Mouse (Mus musculus) splenic B cell, adult 2 months (primary cell): ENCODE measurements around the gene Xrcc1.
"Not testable (repeated sequence)": the region's sequence is repeated elsewhere in the genome, so short reads cannot be mapped to it uniquely, and the experiment has no call there.

Experiments used
- DNase-seq: peaks from one replicate; pipeline ENCODE4 v3.0.0-alpha.2; 2011; ENCODE audit warnings: low read depth, low spot score
- H3K27me3 ChIP-seq: 2 replicates; pipeline ENCODE4 v1.6.1; 2012; ENCODE audit warnings: mild to moderate bottlenecking, low read length, moderate library complexity, mixed read lengths; ENCODE audit not compliant: control insufficient read depth, poor library complexity, insufficient read depth, severe bottlenecking
- H3K36me3 ChIP-seq: 2 replicates; pipeline ENCODE4 v1.6.1; 2012; ENCODE audit warnings: mild to moderate bottlenecking, low read length, moderate library complexity, mixed read lengths; ENCODE audit not compliant: control insufficient read depth, poor library complexity, insufficient read depth, severe bottlenecking

The Xrcc1 gene

DNA sequence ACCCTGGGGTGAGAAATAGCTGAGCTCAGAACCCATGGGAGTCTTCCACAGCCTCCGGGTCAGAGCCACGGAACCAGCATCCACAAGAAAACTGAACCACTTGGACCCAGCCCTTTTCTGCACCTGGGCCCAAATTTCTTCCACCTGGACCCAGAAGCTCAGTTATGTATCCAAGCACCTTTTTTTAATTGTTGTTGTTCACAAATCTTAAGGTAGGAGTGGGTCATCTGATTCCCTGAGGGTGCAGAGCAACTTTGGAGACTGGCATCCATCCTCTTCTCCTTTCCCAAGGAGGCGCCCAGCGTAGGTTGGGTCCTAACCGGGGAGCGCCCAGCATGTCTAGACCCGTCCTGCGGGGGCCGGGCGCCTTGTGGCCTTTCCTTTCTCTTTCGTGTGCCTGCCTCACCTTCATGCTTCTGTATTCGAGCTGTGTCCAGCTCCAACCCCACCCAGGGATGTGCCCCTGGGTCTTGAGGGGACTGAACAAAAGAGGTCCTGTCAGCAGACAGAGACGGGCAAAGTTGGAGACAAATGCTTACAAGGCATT is at the start of gene Xrcc1, which contains the start of gene Pinlyp:
TSS of gene Xrcc1 (plus strand) at position 222 of the 547 bp plus-strand sequence.
TSS of gene Pinlyp (minus strand) at position 51 of the 547 bp plus-strand sequence.
- Histone ChIP-seq H3K36me3 (no peaks in the 10 kb centered on the region; the same call in 1 of the 2 replicates), H3K27me3 (no peaks in the 10 kb centered on the region)
- DNase-seq = no peak

DNA sequence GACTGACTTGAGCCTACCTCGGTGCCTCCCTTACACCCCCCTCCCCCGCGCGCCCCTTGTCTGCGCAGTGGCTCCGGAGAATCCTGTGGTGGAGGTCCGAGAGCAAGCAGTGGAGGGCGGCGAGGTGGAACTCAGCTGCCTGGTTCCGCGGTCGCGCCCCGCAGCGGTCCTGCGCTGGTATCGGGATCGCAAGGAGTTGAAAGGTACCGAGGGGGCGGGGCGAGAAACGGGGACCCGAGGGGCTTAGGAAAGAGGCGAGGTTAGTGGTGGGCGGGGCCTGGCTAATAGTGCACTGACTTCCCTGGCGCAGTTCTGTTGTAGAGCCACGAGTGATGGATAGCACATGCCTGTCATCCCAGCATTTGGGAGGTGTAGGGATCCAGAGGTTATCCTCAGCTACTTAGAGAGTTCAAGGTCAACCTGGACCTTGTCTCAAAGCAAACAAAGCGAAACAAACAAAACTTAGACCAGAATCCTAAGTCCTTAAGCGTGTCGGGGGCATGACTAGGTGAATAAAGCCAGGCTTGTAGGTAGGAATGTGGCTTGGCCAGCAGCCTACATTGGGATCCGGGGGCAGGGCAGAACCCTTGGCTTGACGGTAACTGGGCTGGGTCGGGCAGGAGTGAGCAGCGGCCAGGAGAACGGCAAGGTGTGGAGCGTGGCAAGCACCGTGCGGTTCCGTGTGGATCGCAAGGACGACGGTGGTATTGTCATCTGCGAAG is 46.1 kb upstream of the Xrcc1 start:
- no peaks in the 10 kb centered on the region for H3K36me3 ChIP-seq
- peaks cover 2% of the 10 kb centered on the region; the same call in 1 of the 2 replicates for H3K27me3 ChIP-seq
- peak; percentile 42 for DNase-seq

DNA sequence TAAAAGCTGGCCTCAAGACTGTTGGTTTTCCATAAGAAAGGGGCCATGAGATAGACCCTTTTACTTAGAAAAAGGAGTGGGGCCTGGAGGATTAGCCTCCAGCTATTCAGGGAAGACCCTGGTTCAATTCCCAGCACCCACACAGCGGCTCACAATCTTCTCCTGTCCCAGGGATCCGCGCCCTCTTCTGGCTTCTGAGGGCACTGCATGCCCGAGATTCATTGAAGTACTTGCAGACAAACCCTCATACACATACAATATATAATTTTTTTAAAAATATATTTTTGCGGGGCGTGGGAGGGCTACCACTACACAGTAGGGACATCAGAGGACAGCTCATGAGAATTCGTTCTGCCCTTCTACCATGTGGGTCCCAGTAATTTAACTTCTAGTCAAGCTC is 45.2 kb upstream of the Xrcc1 start:
- peak; percentile 61 for DNase-seq

DNA sequence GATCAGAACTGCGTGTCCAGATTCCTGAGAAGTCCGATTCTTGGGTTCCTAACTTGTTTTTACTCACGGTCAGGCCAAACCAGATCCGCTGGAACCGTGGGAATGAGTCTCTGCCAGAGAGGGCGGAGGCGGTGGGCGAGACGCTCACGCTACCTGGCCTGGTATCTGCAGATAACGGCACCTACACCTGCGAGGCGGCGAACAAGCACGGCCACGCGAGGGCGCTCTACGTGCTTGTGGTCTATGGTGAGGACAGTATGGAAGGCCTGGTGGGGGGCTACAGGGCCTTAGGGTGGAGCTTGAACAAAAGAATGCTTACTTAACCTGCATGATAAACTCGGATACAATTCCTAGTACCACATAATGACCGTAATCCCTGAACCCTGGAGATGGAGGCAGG is 44.6 kb upstream of the Xrcc1 start:
- Histone ChIP-seq H3K27me3 (peaks cover 2% of the 10 kb centered on the region; the same call in 1 of the 2 replicates), H3K36me3 (no peaks in the 10 kb centered on the region)
- peak; percentile 43 for DNase-seq

More for the DNA sequence above, 45.2 kb upstream of the Xrcc1 start:
- peaks cover 2% of the 10 kb centered on the region; the same call in 1 of the 2 replicates for H3K27me3 ChIP-seq
- no peaks in the 10 kb centered on the region for H3K36me3 ChIP-seq

DNA sequence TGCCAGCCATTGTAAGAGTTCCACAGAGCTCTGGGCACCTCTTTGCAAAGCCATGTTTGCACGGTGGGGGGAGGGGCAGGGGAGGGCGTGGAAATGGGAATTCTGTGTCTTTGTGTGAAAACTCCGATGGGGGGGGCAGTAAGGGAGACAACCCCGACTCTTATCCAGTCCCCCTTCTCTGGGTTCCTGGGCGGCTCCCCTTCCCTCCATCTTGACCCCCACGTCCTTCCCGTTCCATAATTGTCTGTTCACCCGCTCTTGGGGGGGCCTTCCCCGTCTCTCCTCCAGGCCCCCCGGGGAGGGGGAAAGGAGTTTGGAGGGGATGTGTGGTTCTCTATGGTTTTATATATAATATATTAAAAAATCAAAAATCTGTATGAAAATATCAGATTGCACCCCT is 42.1 kb upstream of the Xrcc1 start:
- H3K27me3 ChIP-seq = peaks cover 2% of the 10 kb centered on the region; the same call in 1 of the 2 replicates
- no peaks in the 10 kb centered on the region for H3K36me3 ChIP-seq
- no peak for DNase-seq

DNA sequence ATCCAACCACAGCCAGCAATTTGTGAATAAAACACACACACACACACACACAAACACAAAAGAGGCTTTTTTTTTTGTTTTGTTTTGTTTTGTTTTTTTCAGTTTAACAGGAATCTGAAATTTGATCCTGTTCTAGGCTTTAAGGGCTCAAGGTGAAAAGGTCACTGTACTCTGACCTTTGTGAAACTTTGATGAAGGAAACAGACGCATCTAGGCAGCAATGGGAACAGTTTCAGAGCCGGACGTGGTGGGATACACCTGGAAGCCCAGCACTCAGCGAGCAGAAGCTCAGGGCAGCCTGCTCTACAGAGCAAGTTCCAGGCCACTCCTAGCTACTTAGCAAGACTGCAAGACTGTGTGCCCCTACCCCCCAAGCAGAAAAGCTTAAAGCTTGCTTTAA is 41.2 kb upstream of the Xrcc1 start:
- H3K27me3 ChIP-seq = peaks cover 2% of the 10 kb centered on the region; the same call in 1 of the 2 replicates
- H3K36me3 ChIP-seq = no peaks in the 10 kb centered on the region
- no peak for DNase-seq

DNA sequence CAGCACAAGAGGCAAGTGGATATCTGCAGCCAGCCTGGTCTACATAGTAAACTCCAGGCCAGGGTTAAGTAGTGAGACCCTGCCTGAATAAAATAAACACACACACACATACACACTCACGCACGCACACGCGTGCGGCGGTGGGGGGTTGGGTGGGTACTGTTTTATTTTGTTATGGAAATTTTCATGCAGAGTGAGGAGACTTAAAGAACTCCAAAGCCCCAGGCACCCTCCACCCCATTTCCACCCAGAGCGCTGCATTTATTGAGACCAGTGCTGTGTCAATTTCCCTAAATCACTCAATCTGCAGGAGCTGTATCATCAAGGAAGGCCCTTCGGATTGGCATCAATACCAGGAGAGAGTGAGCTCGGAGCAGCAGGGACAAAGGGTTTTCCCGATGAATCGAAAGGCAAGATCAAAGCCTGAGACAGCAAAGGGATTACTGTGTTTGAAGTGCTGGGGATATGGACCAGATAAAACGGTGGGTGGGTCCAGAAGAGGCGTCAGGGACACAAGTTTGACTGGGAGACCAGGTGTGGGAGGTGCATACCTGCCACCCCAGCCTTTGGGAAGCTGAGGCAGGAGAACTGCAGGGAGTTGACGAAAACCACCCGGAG is 40.5 kb upstream of the Xrcc1 start:
- Histone ChIP-seq H3K36me3 (no peaks in the 10 kb centered on the region), H3K27me3 (peaks cover 2% of the 10 kb centered on the region; the same call in 1 of the 2 replicates)
- no peak for DNase-seq

DNA sequence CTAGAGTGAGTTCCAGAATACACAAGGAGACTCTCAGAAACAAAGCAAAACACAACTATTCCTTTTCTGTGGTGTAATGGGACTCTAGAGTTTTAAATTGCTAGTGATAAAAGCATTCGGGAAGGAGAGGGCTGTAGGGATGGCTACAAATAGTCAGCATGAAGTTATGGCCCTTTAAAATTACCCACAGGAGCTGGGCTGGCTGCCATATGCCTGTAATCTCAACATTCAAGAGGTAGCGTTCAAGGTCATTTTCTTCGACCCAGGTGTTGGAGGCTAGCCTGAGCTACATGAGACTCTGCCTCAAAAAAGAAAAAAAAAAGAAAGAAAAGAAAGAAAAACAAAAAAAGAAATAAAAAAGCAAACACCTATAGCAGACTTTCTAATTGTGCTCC is 40.0 kb upstream of the Xrcc1 start:
- Histone ChIP-seq H3K36me3 (no peaks in the 10 kb centered on the region), H3K27me3 (peaks cover 2% of the 10 kb centered on the region; the same call in 1 of the 2 replicates)
- DNase-seq = no peak

DNA sequence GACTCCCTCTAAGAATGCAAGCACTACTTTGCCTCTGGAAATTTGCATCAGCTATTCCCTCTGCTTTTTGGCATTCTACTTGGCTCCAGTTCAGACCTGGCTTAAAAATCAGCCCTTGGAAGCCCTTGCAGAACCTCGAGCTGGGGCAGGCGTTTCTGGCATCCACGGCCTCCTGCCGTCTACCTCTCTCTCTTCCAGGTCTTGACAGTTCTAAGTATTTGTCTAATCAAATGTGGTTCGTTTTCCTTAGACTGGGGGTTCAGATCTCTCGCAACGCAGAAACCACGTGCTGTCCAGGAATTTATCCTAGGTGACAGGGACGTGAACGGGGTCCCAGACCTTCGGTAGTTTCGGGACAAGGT is 39.6 kb upstream of the Xrcc1 start:
- Histone ChIP-seq H3K36me3 (no peaks in the 10 kb centered on the region), H3K27me3 (peaks cover 2% of the 10 kb centered on the region; the same call in 1 of the 2 replicates)
- no peak for DNase-seq

DNA sequence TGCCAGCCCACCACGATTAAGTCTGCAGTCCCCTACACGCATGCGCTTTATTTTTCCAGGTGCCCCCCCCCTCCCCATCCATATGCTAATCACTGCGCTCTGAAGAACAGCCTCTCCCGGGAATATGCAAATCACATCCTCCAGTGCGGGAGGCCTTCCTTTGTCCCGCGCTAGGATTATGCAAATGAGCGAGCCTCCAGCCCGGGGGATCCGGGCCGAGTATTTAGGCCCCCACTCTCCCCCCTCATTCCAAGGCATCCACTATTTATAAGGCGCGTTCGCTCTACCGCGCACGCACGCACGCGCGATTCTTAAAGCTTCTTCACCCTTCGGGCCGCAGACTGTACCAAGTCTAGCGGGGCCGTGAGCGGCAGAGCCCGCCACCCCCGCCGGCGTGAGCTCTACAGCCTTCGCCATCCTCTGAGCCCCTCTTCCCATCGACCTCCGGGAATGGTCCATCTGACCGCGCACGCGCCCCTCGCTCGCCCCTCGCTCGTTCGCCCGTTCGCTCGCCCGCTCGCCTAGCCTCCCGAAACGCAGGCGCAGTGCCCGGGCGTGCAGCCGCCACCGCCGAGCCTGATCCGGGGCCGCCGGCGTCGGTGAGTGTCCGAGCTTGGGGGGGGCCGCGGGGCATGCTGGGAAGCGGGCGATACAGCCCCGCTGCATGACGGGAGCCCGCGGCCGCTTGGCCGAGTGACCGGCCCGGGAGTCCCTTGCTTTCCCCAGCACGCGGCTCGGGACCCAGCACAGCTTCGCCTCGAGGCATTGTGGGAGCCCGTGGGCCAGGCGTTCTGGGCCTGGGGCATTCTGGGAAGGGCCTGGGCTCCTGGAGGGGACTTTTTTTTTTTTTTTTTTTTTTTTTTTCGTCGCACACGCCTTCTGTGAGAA is 39.0 kb upstream of the Xrcc1 start, which contains the start of gene Zfp428:
TSS of gene Zfp428 (plus strand) at position 169 of the 888 bp plus-strand sequence.
- H3K27me3 ChIP-seq = peaks cover 2% of the 10 kb centered on the region; the same call in 1 of the 2 replicates
- DNase-seq = peak; percentile 63
- H3K36me3 ChIP-seq = no peaks in the 10 kb centered on the region

DNA sequence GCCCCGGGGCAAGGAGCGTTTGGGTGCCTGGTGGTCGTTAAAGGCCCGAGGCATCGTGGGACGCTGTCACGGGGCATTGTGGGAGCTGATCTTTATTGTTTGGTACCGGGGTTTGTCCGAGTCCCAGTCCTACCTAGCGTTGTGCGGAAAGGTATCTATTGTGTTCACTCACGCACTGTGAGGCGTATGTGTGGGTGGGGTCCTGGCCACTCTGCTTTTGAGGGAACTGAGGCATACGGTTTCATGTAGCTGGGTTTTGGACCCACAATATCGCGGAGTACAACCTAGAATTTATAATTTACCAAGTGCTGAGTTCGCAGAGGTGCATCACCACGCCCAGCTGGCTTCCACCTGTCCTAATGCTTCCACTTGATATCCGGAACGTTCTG is 38.4 kb upstream of the Xrcc1 start:
- Histone ChIP-seq H3K36me3 (no peaks in the 10 kb centered on the region), H3K27me3 (peaks cover 2% of the 10 kb centered on the region; the same call in 1 of the 2 replicates)
- peak; percentile 15 for DNase-seq

DNA sequence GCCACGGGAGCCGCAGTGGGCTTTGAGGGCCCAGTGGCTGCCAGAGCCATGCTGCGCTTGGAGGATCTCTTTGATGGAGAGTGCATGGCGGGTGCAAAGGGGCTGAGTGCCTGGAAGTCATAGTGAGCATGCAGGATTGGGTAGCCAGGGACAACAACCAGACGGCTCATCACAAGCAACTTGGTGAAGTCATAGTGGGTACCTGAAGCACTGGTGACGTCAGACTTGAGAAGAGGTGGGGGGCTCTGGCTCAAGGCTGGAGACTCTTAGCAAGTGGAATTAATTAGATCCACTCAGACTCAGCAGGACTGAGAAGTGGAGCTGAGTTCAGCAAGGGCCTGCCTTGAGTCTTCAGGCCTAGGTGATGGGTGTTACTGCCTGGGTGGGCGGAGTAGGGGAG is 33.7 kb upstream of the Xrcc1 start, which contains the start of gene AC161166.1:
TSS of gene AC161166.1 (minus strand) at position 101 of the 400 bp plus-strand sequence.
- DNase-seq = no peak
- H3K36me3 ChIP-seq = no peaks in the 10 kb centered on the region
- no peaks in the 10 kb centered on the region for H3K27me3 ChIP-seq

DNA sequence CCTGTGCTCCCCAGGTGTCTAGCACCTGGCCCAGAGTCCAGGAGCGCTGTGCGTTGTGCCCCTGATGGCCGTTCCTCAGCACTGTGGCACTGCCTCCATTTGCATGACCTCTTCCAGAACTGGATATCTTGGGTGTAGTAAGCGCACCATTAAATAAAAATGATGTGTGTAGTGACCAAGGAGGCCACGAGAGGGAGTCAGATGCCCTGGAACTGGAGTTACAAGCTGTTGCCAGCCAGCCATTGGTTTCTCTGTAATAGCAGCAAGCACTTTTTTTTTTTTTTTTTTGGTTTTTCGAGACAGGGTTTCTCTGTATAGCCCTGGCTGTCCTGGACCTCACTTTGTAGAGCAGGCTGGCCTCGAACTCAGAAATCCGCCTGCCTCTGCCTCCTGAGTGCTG is 29.8 kb upstream of the Xrcc1 start:
- not testable (repeated sequence) for H3K36me3 ChIP-seq, H3K27me3 ChIP-seq
- peak; percentile 26 for DNase-seq

DNA sequence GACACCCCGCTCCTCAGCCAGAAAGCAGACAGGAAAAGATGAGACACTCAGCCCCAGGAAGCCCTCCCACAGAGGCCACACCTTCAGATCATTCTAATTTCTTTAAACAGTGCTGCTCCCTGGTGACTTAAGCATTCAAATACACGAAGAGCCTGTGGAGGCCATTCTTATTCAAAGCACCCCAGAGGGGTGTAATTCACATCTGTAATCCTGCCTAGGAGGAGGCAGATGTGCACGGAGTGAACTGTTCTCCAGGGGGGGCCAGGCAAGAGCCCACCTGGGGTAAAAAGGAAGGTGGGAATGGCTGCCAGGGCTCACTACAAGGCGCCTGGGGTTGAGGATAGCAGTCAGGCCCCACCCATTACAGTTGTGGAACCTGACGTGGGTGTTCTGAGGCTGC is 29.0 kb upstream of the Xrcc1 start:
- Histone ChIP-seq H3K27me3 (no peaks in the 10 kb centered on the region), H3K36me3 (no peaks in the 10 kb centered on the region)
- DNase-seq = no peak
